Mouse (Mus musculus) embryo, embryonic 11 days (tissue): Measurements from ENCODE around the gene Tbc1d21.

Experiments used
- DNase-seq: peaks from one replicate; pipeline ENCODE4 v3.0.0-alpha.2; 2015

Gene Tbc1d21

DNA sequence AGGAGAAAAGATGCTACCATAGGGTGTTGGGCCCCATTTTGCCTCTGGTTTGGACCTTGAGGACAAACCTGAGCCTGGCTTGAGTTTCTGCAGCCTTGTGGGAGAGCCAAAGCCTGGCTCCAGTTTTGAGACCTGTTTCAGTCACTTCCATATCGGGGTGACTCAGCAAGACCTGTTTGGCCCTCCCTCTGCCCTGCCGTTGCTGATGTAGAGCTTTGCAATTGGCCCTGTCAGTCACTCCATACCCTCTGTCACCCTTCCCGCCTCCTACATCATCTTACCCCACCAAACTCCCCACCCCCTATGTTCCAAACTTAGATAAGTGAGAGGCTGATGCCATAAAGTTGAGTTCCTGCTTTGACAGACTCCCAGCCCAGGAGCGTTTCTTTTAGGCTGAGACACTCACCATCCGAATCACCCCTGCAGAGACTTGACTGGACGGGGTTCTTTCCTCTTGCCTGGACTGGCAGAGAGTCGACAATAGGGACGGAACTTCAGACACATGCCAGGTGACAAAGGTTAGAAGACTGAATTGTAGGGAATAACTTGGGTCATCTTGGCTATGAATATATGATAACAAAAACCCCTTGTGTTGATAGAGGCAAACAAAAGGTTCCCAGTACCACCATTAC lies 33.5 kb downstream of the Tbc1d21 start:
- no peak for DNase-seq

DNA sequence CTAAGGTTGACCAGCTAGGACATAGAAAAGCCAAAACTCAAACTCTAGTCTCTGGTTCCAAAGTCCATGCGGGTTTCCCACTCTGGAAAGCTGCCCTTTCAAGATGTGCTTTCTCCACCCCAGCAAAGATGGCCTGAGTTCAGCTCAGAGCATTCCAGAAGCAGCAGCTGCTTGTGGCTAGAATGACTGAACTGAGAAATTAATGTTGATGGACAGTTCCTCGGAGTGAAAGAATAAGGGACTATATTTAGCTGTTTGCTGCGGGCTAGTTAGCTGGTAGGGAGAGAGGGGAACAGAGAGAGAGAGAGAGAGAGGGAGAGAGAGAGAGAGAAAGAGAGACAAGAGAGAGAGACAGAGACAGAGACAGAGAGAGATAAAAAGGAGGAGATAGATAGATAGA lies 39.0 kb downstream of the Tbc1d21 start:
- no peak for DNase-seq

DNA sequence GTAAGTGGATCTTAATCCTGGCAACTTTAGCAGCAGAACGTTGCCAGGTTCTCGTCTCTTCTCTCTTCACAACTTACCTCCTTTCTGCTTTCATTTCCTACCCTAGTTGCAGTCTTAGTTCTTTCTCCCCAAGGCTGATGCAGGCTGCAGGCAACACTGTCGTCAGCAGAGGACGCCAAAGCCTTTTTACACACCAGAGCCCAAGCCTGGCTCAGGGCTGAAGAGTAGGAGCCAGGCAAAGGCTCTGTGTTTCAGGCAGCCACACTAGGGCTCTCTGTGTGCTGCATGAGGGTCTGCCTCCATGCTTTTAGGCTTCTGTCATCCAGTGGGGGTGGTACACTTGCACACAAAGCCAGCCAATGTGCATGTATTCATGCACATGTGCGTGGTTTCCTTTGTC lies 40.0 kb downstream of the Tbc1d21 start:
- DNase-seq = peak; percentile 76

DNA sequence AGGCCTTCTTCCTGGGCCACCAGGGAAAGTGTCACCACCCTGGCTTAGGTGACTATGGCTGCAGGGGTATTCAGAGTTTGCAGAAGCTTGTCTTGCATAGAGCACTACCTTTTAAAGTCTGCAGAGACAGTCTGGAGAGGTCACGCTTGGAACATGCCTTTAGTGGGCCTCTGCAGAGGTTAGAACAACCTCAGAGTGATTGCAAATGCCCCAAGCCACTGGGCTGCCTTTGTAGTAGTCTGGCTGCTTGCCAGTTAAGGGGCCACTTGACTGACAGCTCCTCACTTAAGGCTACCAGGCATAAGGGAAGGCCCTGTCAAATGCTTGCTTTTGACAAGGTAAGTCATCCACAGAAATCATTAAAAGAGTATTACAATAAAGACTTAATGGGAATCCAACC lies 42.9 kb downstream of the Tbc1d21 start:
- DNase-seq = no peak

DNA sequence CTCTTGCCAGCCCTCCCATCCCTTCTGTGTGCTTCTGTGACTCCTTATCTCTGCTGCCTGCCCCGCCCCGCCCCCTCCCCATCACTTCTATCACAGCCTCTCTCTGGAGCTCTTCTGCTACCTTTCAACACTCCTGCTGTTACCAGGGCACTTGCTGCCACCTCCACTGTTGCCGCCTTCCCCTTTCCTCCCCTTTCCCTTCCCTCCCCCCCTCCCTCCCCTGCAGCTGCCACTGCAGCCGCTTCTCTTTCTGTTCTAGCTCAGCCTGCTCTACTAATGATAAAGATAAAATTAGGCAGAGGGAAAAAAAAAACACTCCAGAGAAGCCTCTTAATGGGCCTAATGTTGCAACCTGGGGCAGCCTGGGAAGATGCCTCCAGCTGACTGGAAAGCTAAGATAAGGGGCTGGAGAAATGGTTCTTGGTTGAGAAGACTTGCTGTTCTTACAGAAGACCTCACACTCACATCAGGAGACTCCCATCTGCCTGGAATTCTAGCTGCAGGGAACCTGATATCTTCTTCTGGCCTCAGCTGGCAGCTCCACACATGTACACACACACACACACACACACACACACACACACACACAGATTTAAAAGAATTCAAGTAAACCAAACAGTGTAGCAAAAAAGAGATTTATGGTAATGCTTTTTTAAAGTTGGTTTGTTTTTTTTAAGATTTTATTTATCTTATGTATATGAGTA lies 43.6 kb downstream of the Tbc1d21 start:
- no peak for DNase-seq

DNA sequence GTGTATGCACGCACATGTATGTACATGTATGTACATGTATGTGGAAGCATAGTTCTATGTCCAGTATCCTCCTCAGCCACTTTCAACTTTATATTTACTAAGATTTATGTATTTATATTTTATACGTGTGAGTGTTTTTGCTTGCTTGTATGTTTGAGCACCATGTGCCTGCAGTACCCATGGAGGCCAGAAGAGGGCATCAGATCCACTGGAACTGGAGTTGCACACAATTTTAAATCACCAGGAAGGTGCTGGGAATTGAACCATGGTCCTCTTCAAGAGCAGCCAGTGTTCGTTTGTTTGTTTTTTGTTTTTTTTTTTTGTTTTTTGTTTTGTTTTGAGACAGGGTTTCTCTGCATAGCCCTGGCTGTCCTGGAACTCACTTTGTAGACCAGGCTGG lies 48.6 kb downstream of the Tbc1d21 start:
- no peak for DNase-seq

DNA sequence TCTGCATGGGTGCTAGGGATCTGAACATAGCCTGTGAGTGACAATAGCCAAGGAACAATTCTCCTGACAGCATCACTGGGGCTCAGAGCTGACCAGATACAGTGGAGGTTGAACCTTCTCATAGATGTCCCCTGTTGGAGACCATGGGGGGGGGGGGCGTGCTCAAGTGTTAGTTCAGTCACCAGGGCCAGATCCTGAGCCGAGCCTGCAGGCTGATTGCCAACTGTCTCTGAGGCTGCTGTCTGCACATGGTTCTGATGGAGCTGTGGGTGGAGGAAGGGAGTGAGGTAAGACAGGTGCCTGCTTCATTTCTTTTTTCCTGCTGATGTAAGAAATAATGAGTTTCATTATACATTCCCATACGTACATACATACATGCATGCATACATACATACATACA lies 51.9 kb downstream of the Tbc1d21 start:
- no peak for DNase-seq

DNA sequence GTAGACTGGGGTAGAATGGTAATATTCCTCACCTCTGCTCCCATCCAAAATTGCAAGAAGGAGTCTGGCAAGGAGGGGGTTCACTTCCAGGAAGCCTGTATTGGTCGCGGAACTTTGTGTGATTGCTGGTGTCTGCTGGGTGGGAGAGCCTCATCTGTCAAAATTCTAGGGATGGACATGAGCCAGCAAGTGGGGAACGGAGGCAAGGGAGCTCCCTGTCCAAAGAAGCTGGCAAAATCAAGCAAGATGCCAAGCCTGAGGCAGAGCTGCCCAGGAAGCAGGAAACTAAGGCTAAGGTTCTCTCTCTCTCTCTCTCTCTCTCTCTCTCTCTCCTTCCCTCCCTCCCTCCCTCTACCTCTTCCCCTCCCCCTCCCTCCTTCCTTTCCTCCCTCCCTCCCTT lies 52.9 kb downstream of the Tbc1d21 start:
- DNase-seq = no peak

DNA sequence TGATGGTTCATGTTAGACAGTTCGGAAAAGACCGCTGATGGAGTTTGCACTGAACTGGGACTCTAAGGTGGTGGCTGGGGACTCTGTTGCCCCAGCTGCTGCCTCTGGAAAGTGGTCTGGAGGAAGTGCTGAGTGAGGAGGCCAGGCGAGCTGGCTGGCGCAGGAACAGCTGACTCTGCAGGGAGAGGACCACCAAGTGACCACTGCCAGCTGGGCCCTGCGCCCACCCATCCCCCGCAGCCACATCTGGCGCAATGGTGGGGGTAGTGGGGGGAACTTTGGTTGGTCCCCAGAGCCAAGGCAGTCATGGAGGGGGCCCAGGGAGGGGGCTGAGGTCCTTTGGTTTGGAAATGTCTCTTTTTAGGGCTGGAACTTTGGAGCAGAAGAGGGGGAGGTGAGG lies 53.5 kb downstream of the Tbc1d21 start:
- DNase-seq = no peak

DNA sequence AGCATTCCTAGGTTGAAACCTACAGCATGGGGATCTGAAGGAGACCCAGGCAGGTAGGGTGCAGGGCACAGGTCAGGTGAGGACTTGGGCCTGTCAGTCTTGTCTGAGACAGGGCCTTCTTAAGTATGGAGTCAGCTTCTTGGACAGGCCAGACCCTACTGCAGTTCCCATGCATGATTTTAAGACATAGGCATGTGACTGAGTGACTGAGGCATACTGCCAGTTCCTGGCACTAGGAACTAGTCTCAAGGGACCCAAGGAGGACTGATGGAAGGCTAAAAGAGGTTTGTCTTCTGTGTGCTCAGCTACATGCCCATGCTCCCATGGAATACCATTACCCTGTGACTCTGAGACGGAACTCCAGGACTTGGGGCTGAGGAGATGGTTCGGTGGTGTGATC lies 54.4 kb downstream of the Tbc1d21 start:
- DNase-seq = no peak

DNA sequence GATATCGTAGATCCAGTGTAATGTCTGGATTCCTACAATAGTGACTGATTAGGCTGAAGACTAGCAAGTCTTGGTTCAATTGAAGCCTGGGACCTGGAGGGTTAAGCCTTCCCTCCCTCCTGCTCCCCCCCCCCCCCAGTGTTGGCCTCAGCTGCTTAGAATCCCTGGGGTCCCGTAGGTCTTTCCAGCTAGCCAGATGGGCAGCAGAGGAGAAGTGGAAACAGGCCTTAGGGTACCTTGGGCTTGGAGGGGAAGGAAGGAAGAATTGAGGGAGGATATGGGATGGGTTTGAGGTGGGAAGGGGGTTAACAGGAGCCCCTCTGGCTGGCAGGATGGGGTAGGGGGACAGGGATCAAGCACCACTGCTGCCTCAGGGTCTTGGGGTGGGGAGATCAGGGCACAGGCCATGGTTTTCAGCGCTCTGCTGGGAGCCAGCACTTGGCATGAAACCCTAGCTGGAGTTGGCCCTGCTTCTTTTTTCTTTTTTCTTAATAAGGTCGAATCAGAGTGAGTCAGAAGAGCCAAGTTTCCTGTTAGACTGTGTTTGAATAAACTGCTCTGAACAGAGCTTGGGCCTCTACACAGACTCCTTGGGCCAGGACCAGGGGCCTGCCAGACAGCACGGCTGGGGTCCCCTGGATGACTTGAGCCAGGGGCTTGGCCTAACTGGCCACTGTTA lies 55.4 kb downstream of the Tbc1d21 start:
- DNase-seq = peak; percentile 47

DNA sequence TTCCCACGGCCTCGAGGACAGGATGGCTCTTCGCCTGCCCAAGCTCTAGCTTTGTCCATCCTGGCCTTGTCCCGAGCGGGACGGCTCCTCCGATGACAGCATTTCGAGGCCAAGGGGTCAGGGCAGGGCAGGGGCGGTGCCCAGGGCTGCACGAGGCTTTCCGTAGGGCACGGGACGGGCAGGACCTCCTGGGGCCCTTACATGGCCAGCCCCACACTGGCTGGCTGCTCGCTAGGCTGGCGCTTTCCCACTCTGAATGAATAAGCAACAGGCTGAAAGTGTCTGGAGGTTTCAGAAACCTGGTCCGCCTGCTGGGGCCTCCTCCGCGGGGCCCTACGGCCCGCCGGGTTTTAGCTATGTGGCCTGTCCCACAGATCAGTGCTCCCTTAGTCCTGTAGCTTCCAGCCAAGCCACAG lies 57.3 kb downstream of the Tbc1d21 start, which contains the start of gene Loxl1:
Gene Loxl1 (minus strand): TSS at position 243 of the 416 bp plus-strand sequence.
- peak; percentile 86 for DNase-seq

DNA sequence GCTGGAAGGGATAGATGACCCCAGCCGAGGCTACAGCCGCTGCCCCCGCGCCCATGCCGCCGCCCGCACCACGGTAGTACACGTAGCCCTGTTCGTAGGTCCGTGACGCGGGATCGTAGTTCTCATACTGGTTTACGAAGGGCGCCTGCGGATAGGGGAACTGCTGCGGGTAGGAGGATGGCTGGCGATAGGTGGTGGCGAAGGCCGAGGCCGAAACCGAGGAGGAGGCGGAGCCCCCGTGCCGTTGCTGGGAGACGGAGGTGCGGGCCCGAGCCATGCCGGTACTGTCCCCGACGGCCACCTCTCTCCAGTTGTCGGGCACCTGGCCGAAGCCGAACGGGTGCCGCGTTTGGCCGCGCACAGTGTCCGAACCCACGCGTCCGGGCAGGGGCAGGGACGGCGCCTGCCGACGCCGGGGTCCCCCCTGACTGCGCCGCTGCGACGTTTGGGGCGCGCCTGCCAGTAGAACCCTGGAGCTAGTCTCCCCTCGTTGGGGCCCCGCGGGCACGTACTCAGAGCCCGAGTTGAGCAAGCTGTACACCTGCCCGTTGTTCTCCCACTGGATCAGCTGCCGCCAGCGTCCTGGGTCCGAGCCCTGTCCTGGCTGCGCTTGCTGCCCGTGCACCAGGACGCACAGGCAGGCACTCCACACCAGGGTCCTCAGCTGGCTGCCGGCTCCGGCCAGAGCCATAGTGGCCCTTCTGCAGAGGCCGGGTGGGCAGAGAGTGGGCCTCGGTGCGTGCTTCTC lies 57.9 kb downstream of the Tbc1d21 start:
- peak; percentile 59 for DNase-seq

DNA sequence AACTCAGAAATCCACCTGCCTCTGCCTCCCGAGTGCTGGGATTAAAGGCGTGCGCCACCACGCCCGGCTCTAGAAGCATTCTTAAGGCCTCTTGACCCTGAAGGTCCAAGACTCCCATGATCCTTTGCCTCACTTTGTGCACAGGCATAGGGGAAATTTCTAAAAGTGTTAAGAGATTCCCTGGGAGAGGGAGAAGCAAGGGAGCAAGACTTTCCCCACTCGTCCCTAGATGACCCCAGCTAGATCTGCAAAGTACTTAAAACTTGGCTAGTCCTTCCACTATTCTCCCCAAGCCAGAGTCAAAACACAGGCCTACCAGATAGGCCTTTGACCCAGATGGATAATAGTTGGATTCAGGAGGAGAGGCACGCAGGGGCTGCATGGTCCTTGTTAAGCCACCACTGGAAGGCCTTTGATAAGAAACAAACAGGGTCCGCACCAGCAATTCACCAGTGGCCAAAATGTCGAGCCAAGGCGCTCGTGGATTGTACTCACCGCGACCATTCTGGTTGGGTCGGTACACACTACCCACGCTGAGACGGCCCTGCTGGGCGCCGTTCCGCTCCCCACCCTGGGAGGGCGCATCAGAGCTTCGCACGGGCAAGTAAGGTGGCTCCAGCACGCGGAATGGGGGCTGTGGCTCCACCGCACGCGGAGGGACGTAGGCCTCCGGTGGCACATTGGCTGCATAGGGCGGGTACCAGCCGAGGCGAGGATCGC lies 58.9 kb downstream of the Tbc1d21 start:
- DNase-seq = peak; percentile 54

DNA sequence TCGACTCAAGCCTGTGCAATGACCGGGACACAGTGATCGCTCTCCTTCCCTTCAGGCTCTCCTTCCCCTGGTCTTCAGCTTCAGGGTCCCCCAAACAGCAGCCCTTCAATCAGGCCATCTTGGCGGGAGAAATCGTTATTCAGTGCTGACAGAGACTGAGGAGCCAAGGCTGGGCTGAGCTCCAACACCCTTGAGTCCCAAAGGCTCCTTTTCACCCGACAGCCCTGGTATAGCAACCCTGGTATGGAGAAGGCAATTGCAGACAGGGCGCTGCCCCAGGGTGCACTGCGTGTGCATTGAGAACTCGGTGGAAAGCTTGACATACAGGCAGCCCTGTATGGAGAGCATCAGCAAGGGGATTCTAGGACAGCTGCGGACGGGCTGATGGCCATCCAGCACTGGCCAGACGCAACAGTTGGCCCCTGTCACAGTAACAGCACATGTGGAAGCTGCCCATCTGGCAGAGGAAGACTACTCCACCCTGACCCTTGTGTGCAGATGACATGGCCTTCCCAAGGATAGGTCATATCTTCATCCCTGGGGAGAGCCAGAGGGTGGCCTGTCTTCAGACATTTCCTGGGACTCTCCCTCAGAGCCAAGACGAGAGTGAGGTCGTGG lies 60.1 kb downstream of the Tbc1d21 start:
- no peak for DNase-seq
